Mouse (Mus musculus): ENCODE results near the gene Slc16a2.

- TF ChIP-seq CTCF (conservative IDR thresholded peaks at IDR 0.05; ENCODE audit: insufficient read depth, insufficient read length, low read depth, low read length) (no peak), POLR2A (IDR thresholded peaks at IDR 0.05; ENCODE audit: low read depth, low read length) (no peak)
Observed at GRCm38 (mm10) chrX:103673761-103674160, 148.0 kb downstream of the Slc16a2 start.
